Mouse (Mus musculus) thymus, adult 2 months (tissue): ENCODE measurements at regions not wholly inside any gene's neighbourhood (a gene's known extent, or its start where the extent isn't known, plus 50 kb on each side); places are given as distances from the start of the nearest gene placed in this dataset.

Experiments used
- CTCF ChIP-seq: fragments of 200-500 bp; IDR thresholded peaks from 2 replicates; pipeline ENCODE4 v1.5.1; 2012; ENCODE audit warnings: mild to moderate bottlenecking, control low read depth, low read length, moderate library complexity, borderline replicate concordance; ENCODE audit not compliant: control insufficient read depth, poor library complexity, insufficient read depth; ENCODE audit errors: extremely low read depth
- POLR2A ChIP-seq: fragments of 200-500 bp; IDR thresholded peaks from 2 replicates; pipeline ENCODE4 v1.6.1; 2012; ENCODE audit warnings: mild to moderate bottlenecking, low read length, control low read depth, moderate library complexity; ENCODE audit not compliant: control insufficient read depth, poor library complexity, insufficient read depth; ENCODE audit errors: extremely low read depth

DNA sequence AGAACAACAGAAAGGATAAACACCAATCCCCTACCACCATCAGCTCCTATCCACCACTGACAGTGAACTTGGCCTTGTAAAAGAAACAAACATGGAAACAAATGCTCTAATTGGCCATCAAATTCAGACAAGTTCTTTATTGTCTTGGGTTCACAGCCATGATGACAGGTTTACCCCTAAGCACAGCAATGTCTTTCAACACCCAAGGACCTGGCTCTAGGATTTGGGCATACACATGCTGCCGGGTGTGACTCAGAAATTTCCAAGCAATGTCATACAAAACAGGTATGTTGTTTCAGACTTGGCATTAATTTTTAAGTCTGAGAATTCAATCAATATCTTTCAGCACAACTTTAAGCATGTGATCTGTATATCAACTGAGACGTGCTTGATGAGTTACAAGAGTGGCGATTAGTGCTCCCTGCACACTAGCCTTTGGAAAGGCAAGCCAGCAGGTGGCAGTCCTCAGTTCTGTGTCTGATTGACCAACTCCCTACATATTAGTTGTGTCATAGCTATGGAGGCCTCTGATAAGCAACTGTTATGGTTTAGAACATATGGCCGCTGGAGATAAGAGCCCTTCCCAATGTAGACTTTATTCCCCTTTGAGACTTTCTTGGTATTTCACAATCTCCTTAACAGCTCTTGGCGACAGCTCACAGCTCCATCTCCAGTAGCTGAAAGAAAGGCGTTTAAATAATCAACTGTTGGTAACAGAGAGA, 149.2 kb upstream of the Bmp4 start:
- TF ChIP-seq CTCF: no peak
- no peak for TF ChIP-seq POLR2A
